Mouse (Mus musculus) testis, adult 2 months (tissue): ENCODE measurements around the gene Acta2.

ENCODE experiments used
- CTCF ChIP-seq: fragments of 200-500 bp; IDR thresholded peaks from 2 replicates; pipeline ENCODE4 v1.5.1; 2012; ENCODE audit warnings: low read depth, mild to moderate bottlenecking, inconsistent platforms, low read length, moderate library complexity; ENCODE audit not compliant: control insufficient read depth, insufficient read depth, insufficient replicate concordance
- POLR2A ChIP-seq: fragments of 200-500 bp; IDR thresholded peaks from 2 replicates; pipeline ENCODE4 v1.6.1; 2012; ENCODE audit warnings: low read depth, mild to moderate bottlenecking, inconsistent platforms, low read length, moderate library complexity; ENCODE audit not compliant: control insufficient read depth

DNA sequence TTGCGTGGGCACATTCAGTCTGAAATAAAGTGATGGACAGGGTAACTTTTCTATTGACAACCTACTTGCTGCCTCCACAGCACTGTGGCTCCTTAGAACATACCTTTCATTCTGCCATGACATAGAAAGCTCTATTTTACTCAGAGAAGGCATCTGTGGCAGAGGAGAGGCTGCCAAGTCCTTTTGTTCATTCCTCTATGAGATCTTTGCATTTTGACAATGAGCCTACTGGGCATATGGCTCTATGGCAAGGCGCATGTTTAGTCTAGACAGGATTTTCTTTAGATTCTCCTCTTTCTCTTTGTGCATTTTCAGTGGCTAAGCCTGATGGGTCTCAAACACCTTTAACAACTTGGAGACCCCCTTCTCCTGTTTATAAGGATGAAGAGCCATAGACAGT, 17.6 kb downstream of the Acta2 start:
- no peak for TF ChIP-seq CTCF
- no peak for TF ChIP-seq POLR2A
